Mouse (Mus musculus) cerebellum, adult 9-11 months (tissue): Measurements from ENCODE around the gene Trove2.
A peak's percentile ranks its signal among the peaks of the same experiment; 100 is the strongest.
"Not testable (repeated sequence)": the region's sequence is repeated elsewhere in the genome, so short reads cannot be mapped to it uniquely, and the experiment has no call there.

Source experiments
- DNase-seq: peaks from one replicate; pipeline ENCODE4 v3.0.0; 2022

Gene Trove2

DNA sequence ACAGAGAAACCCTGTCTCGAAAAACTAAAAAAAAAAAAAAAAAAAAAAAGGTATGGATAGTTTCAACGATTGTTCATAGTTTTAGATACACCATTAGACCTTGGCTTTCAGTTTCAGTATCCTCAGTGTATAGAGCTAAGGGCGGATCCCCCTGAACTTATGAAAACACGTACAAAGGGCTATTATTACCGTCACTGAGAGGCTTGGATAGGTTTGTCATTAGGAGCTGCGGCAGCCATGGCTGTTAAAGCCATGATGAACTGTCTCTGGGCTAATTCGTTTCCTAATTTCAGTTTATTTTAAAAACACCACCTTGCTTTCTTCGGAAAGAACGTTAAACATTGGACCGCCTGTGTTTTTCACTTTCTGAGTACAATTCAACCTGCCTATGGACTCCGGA is 38.1 kb downstream of the Trove2 start:
- DNase-seq, result no peak

DNA sequence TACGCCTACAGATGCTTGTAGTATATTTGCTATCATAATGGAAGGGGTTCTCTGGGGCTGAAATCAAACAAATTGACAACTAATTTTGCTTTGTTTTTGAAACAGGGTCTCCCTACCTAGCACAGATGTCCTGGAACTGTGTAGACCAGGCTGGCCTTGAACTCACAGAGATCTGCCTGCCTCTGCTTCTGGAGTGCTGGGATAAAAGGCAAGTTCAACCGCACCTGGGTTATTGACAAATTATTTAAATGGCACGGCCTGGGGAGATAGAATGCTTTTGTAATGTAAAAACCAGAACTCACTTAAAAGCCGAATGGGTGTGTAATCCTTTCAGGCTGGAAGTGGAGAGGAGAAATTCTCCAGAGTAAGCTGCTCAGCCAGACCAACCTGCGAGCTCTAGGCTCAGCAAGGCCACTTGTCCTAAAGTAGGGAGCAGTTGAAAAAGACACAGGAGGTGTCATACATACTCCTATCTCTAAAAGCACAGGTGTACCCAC is 42.9 kb downstream of the Trove2 start:
- no peak for DNase-seq

DNA sequence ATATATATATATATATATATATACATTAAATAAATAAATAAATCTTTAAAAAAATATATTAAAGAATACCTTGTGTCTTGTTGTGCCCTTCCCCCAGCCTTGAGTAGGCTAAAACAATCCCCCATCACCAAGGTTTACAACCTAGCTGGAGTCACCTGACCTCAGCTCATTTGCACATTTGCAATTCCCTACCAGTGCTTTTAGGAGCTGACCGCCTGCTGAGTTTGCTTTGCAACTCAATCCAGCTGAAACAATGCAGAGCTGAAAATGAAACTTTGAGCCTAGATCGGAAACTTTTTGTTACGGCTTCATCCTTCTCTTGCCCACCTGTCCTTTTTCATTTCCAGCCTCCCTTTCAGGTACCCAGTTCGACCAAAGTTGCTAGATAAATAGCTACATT is 45.2 kb downstream of the Trove2 start:
- no peak for DNase-seq

DNA sequence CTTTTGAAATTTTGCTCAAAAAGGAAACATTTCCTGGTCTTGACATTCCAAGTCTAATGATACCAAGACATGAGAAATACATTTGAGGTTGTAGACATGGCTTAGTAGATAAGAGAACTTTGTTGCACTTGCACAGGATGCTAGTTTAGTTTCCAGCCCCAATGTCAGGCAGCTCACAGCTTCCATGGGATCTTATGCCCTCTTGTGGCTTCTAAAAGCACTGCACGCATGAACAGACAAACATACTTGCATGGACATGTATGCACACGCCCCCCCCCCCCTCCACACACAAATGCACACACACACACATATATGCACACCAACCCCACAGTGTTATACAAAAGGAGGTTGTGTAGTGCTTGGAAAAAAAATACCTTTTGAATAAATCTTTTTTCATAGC is 46.0 kb downstream of the Trove2 start:
- DNase-seq, result no peak

DNA sequence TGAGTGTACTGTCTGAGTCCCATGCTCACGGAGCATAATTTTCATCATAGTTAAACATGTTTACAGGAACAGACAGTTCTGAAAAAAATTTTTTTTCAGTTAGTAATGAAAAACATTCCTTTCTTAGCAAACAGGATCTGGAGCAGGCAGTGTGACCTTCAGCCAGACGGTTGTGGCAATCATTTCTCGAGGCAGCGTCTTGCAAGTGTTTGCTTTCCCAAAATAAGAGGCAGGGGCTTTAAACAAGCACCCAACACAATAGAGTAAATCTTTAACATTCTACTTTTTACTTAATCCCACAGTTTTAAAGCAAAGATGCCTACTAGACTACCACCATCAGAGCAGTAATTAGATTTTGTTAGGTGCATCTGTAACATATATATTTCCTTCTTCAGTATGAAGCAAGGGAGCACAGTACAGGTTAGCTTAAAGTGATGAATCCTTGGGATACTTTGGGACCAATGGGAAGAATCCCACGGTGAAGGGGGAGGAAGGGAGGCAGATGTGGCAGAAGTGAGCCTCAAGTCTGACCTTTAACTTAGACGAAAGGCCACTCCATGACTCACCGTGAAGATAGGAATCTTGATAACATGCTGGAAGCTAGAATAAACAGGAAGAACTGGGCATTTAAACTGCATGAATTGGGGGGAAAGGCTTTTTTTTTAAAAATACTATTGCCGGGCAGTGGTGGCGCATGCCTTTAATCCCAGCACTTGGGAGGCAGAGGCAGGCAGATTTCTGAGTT is 49.0 kb downstream of the Trove2 start:
- no peak for DNase-seq

DNA sequence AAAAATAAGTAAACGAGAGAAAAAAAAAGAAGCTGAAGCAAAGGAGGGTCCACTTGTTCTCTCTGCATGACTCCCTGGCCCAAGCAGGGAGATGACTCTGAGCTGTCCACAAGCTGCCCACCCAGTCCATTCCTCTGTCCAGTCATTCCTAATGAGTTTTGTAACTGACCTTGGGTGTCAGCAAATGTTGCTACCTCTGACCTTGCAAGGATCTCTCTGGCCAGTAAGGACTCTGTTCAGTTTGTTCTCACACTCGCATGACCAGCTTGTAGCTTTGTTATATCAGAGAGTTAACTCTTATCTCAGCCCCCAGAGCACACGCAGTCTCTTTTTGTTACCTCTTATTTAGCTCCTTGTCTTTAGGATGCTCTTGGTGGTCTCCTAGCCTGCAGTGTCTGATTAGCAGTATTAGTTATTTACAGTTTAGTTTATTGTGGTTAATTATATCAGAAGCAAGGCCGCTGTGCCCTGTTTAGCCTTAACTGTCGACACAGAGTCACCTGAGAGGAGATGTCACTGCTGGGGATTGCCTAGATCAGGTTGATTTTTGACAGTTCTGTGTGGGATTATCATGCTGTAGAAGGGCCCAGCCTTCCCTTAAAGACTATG is 52.3 kb downstream of the Trove2 start:
- no peak for DNase-seq

DNA sequence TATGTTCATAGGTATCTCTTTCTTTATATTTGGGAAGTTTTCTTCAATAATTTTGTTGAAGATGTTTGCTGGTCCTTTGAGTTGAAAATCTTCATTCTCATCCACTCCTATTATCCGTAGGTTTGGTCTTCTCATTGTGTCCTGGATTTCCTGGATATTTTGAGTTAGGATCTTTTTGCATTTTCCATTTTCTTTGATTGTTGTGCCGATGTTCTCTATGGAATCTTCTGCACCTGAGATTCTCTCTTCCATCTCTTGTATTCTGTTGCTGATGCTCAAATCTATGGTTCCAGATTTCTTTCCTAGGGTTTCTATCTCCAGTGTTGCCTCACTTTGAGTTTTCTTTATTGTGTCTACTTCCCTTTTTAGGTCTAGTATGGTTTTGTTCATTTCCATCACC is 60.8 kb downstream of the Trove2 start, which contains the start of gene Glrx2:
Gene Glrx2, plus strand, starts transcription at position 301 of the 400 bp plus-strand sequence.
- DNase-seq, result not testable (repeated sequence)

DNA sequence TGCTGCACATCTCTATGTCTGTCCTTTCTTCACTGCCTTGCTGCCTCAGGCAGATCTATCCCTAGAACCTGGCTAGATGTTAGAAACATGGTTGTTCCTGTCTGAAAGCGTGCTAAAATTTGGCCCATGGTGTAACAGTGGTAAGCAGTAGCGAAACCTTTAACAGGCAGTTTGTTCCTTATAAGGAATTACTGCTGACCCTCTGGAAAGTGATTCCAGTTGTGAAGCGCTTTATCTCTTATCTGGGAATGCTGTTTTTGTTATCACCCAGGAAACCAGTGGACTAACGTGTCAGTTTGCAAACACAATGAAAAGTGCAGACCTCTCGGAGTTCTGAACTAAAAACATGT is 66.3 kb downstream of the Trove2 start:
- DNase-seq, result no peak

DNA sequence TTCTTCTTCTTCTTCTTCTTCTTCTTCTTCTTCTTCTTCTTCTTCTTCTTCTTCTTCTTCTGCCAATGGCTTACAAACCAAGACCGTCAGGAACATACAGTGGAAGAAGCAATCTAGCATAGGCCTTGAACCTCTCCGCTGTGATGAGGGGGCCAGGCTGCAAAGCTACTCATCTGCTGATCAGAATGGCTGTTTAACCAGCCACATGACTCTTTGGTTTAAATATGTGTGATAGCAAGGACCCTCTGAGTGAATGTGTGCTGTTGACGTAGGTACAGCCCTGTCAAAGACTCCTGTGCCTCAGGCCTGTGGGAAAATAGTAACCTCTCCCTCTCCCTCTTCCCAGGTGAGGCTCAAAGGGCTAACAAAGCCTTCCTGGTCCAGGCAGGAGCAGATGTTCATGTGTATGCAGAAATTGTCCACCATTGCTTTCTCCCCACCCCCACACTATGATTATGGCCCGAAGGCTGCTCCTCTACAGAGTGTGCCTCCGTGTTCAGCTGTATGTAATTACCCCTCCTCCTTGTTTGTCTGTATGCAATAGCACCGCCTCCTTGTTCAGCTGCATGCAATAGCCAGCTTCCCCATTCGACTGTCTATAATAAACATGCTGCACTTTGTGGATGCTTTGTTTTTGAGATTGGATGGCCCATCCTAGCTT is 66.8 kb downstream of the Trove2 start:
- DNase-seq, result no peak

DNA sequence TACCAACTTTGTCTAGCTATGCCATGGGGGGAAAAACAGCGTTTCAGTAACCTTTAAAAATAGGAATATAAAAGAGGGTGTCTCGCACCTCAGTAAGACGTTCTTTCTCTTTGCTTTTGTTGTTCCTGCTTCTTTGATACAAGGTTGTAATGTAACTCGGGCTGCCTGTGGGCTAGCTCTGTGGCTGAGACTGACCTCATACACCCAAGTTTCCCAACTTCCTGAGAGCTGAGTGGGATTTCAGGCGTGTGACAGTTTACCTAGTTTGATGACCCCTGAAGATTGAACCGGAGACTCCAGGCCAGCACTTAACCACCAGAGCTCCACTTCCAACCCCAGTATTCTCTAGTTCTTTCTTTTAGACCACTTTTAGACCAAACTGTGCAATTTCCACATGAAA is 68.5 kb downstream of the Trove2 start:
- DNase-seq, result no peak

DNA sequence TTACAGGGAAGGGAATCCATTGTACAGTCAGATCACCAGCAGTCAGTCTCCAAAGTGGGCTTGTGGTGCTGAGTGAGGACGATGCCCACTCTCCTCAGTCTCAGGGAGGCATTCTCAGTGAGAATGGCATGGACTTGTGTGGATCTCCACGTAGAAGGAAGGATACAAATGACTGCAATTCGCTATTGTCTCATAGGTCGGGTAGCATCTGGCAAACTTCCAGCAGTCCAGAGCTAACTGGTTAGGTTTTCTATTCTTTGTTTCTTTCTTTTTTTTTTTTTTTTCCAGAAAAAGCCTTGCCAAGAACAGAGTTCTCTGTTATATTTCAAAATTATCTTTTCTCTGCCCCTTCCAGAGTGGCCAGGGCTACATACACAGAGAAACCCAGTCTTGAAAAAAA is 69.9 kb downstream of the Trove2 start:
- DNase-seq, result no peak

DNA sequence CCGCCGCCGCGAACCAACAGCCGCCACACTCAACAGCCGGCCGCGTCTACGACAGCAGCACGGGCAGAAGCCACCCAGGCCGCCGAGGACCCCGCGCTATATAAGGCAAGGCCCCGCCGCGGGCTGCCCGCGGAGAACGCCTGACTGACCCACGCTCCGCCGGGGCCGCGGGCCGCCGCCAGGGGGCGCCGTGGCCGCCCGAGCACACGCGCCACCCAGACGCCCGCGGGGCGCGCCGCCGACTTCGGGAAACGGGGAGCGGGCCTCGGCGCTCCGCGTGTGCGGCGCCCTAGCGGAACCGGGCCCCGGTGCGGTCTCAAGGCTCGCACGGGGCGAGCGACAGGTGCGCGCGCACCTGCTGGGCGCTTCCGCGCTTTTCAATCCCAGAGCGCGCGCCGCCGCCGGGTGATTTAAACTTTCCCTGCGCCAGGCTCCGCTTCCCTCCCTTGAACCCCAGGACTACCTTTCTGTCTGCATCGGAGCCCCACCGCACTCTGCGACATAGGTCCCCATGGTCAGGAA is 74.1 kb downstream of the Trove2 start, which contains the start of gene Cdc73:
Gene Cdc73, minus strand, starts transcription at position 153 of the 522 bp plus-strand sequence.
- DNase-seq, result peak; percentile 92

DNA sequence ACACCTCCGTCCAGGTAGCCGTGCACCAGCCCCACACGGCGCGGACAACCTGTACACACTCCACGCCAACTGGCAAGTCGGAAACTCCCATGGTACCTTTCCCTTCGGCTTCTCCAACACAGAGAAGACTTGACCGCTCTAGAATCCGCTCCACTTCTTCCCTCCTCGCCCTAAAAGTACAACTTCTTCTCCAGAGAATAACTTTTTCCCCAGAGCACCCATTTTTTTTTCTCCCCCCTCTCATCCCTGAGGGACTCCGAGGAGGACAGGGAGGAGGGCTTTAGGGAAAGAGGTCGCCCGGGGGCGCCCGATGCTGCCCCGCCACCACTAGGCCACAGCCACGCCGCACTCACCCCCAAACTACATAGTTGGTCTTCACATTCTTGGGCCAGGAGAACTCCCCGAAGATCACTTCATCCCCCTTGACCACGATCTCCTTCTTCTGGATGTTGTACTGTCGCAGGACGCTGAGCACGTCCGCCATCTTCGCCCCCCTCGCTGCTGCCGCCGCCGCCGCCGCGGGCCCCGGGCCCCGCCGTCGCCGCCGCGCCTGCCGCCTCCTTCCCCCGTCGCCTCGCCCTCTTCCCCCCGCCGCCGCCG is 74.6 kb downstream of the Trove2 start:
- DNase-seq, result no peak

DNA sequence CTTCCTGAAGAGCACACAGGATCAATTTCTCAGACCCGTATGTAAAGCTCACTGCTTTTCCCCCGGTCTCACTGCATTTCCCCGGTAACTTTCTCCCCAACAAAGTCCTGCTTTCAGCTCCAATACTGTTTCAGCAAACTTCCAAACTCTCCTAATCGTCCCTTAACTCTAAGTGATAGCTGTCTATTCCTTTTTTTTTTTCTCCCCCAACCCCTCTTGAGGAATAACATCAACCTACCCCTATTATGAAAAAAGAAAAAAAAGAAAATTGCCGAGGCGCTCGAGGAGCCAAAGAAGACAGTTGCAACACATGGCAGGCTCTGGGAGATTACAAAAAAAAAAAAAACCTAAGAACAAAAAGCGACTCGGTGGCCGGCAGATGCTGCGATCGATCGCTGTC is 75.1 kb downstream of the Trove2 start:
- DNase-seq, result no peak
